Mouse (Mus musculus): ENCODE data around the gene Nadk.
"Not testable (repeated sequence)": the region's sequence is repeated elsewhere in the genome, so short reads cannot be mapped to it uniquely, and the experiment has no call there.

GRCm38 (mm10) chr4:155570315-155570714, 8.1 kb downstream of the Nadk start:
- TF ChIP-seq RCOR1 (conservative IDR thresholded peaks at IDR 0.05; ENCODE audit: low read depth, low read length); CTCF (conservative IDR thresholded peaks at IDR 0.05 in 1 of 2, IDR thresholded peaks at IDR 0.05 in 1 of 2; ENCODE audit: low read depth in 2 of 2, low read length in 2 of 2); EP300 (IDR thresholded peaks at IDR 0.05; ENCODE audit: low read length); POLR2A (IDR thresholded peaks at IDR 0.05; ENCODE audit: low read depth, low read length); E2F4 (IDR thresholded peaks at IDR 0.05; ENCODE audit: insufficient replicate concordance, low read depth, low read length); USF1 (IDR thresholded peaks at IDR 0.05; ENCODE audit: low read depth, low read length); ZC3H11A (IDR thresholded peaks at IDR 0.05; ENCODE audit: low read depth, low read length); TBP (conservative IDR thresholded peaks at IDR 0.05; ENCODE audit: low read depth, low read length); NRF1 (IDR thresholded peaks at IDR 0.05; ENCODE audit: low read depth, low read length); ETS1 (conservative IDR thresholded peaks at IDR 0.05; ENCODE audit: low read depth, low read length); MAZ (IDR thresholded peaks at IDR 0.05; ENCODE audit: low read depth, low read length); HCFC1 (IDR thresholded peaks at IDR 0.05; ENCODE audit: low read depth, low read length): not testable (repeated sequence)
